Mouse (Mus musculus) spleen, adult 12 weeks (tissue): ENCODE measurements around the gene Wdr64.

Experiments
- DNase-seq: peaks from one replicate; pipeline ENCODE4 v3.0.0; 2022; ENCODE audit warnings: low spot score

Gene Wdr64

GRCm38 (mm10) chr1:175698293-175698692, at the start of gene Wdr64:
Gene Wdr64 (plus strand): TSS chr1:175698593.
- no peak for DNase-seq

GRCm38 (mm10) chr1:175648615-175649014, 49.8 kb upstream of the Wdr64 start:
- no peak for DNase-seq

GRCm38 (mm10) chr1:175659900-175660299, 38.5 kb upstream of the Wdr64 start:
- DNase-seq, result no peak

GRCm38 (mm10) chr1:175668666-175669405, 29.6 kb upstream of the Wdr64 start:
- no peak for DNase-seq

GRCm38 (mm10) chr1:175669456-175669855, 28.9 kb upstream of the Wdr64 start:
- DNase-seq, result no peak

GRCm38 (mm10) chr1:175670042-175670441, 28.4 kb upstream of the Wdr64 start:
- no peak for DNase-seq

GRCm38 (mm10) chr1:175671626-175672025, 26.8 kb upstream of the Wdr64 start:
- DNase-seq, result no peak

GRCm38 (mm10) chr1:175673563-175674325, 24.6 kb upstream of the Wdr64 start:
- no peak for DNase-seq

GRCm38 (mm10) chr1:175675116-175675515, 23.3 kb upstream of the Wdr64 start:
- DNase-seq, result no peak

- no peak for DNase-seq
Measured at GRCm38 (mm10) chr1:175677459-175677858, 20.9 kb upstream of the Wdr64 start.

- DNase-seq, result no peak
Measured at GRCm38 (mm10) chr1:175680995-175681394, 17.4 kb upstream of the Wdr64 start.

GRCm38 (mm10) chr1:175691686-175692245, 6.6 kb upstream of the Wdr64 start:
- DNase-seq, result no peak

- DNase-seq, result peak; percentile 95
Measured at GRCm38 (mm10) chr1:175692246-175692996, 6.0 kb upstream of the Wdr64 start, which contains the start of the genes Opn3 and Chml. Gene Opn3 (minus strand): TSS chr1:175692776. Gene Chml (minus strand): TSS chr1:175692901.

- DNase-seq, result no peak
Measured at GRCm38 (mm10) chr1:175692997-175693361, 5.4 kb upstream of the Wdr64 start.

- DNase-seq, result peak; percentile 2
Measured at GRCm38 (mm10) chr1:175693429-175693960, 4.9 kb upstream of the Wdr64 start.

- no peak for DNase-seq
Measured at GRCm38 (mm10) chr1:175699375-175699774, 982 bp downstream of the Wdr64 start.

GRCm38 (mm10) chr1:175699796-175700195, 1.4 kb downstream of the Wdr64 start:
- DNase-seq, result no peak

GRCm38 (mm10) chr1:175701145-175701544, 2.8 kb downstream of the Wdr64 start:
- DNase-seq, result no peak

GRCm38 (mm10) chr1:175707599-175707998, 9.2 kb downstream of the Wdr64 start:
- DNase-seq, result no peak

GRCm38 (mm10) chr1:175708013-175708412, 9.6 kb downstream of the Wdr64 start:
- no peak for DNase-seq

- no peak for DNase-seq
Measured at GRCm38 (mm10) chr1:175712338-175712909, 14.0 kb downstream of the Wdr64 start.

GRCm38 (mm10) chr1:175716832-175717231, 18.4 kb downstream of the Wdr64 start:
- no peak for DNase-seq
